Mouse (Mus musculus): ENCODE results near the gene Lysmd2. TPM values are rescaled to one million over a fixed set of nuclear protein-coding genes. Genes with fewer than 3 reads are reported as not detected.
"Not testable (repeated sequence)": the region's sequence is repeated elsewhere in the genome, so short reads cannot be mapped to it uniquely, and the experiment has no call there.

Gene Lysmd2
- polyA plus RNA-seq, 1 experiment from 2014 or later: 16.5 TPM

GRCm38 (mm10) chr9:75633603-75634002 is 8.1 kb downstream of the Lysmd2 start:
- no peaks in the 10 kb centered on the region for H3K9me3 ChIP-seq
- H3K27me3 ChIP-seq (replicated peaks; ENCODE audit: low read depth, poor library complexity, severe bottlenecking): no peaks in the 10 kb centered on the region
- WGBS: 90% methylated on average over 8 of the region's 8 CpGs
- no peak overlapping the region for H3K4me3 ChIP-seq
- peaks cover 8% of the 10 kb centered on the region for H3K4me1 ChIP-seq
- no peaks in the 10 kb centered on the region; the same call in 1 of the 2 replicates for H3K36me3 ChIP-seq (replicated peaks)
- no peak for DNase-seq (ENCODE audit: low spot score)
- H3K27ac ChIP-seq (replicated peaks): no peak overlapping the region

GRCm38 (mm10) chr9:75634226-75634625 is 8.7 kb downstream of the Lysmd2 start:
- no peaks in the 10 kb centered on the region for H3K9me3 ChIP-seq
- H3K27me3 ChIP-seq (replicated peaks; ENCODE audit: low read depth, poor library complexity, severe bottlenecking): no peaks in the 10 kb centered on the region
- no peak overlapping the region for H3K27ac ChIP-seq (replicated peaks)
- peaks cover 8% of the 10 kb centered on the region for H3K4me1 ChIP-seq
- H3K4me3 ChIP-seq: no peak overlapping the region
- 90% methylated on average over 4 of the region's 4 CpGs for WGBS
- no peak for DNase-seq (ENCODE audit: low spot score)
- H3K36me3 ChIP-seq (replicated peaks): no peaks in the 10 kb centered on the region; the same call in 1 of the 2 replicates

- Histone ChIP-seq H3K27me3 (replicated peaks; ENCODE audit: low read depth, poor library complexity, severe bottlenecking) (no peaks in the 10 kb centered on the region), H3K36me3 (replicated peaks) (peaks cover 17% of the 10 kb centered on the region; the same call in 1 of the 2 replicates), H3K4me3 (no peak overlapping the region), H3K4me1 (peaks cover 16% of the 10 kb centered on the region), H3K27ac (replicated peaks) (no peak overlapping the region), H3K9me3 (0 out of 2 replicates have a peak, but pooled peaks cover 2% of the 10 kb centered on the region)
- 26% methylated on average over 3 of the region's 3 CpGs for WGBS
- DNase-seq (ENCODE audit: low spot score): peak; percentile 37
Observed at GRCm38 (mm10) chr9:75645405-75645804, 19.9 kb downstream of the Lysmd2 start.

- Histone ChIP-seq H3K27ac (replicated peaks) (no peak overlapping the region), H3K4me3 (no peak overlapping the region), H3K4me1 (peaks cover 7% of the 10 kb centered on the region; the same call in 1 of the 2 replicates), H3K36me3 (replicated peaks) (no peaks in the 10 kb centered on the region), H3K9me3 (no peaks in the 10 kb centered on the region), H3K27me3 (replicated peaks; ENCODE audit: low read depth, poor library complexity, severe bottlenecking) (no peaks in the 10 kb centered on the region)
- WGBS: 63% methylated on average over 12 of the region's 12 CpGs
- DNase-seq (ENCODE audit: low spot score): no peak
Observed at GRCm38 (mm10) chr9:75653981-75654911, 28.7 kb downstream of the Lysmd2 start.

GRCm38 (mm10) chr9:75656456-75656855 is 30.9 kb downstream of the Lysmd2 start:
- not testable (repeated sequence) for H3K4me3 ChIP-seq; H3K27ac ChIP-seq (replicated peaks); DNase-seq (ENCODE audit: low spot score); H3K9me3 ChIP-seq; H3K27me3 ChIP-seq (replicated peaks; ENCODE audit: low read depth, poor library complexity, severe bottlenecking); H3K4me1 ChIP-seq; H3K36me3 ChIP-seq (replicated peaks)
- 86% methylated on average over 3 of the region's 3 CpGs for WGBS

- Histone ChIP-seq H3K4me3 (no peak overlapping the region), H3K36me3 (replicated peaks) (no peaks in the 10 kb centered on the region), H3K27ac (replicated peaks) (no peak overlapping the region), H3K4me1 (no peaks in the 10 kb centered on the region), H3K27me3 (replicated peaks; ENCODE audit: low read depth, poor library complexity, severe bottlenecking) (no peaks in the 10 kb centered on the region), H3K9me3 (no peaks in the 10 kb centered on the region)
- no peak for DNase-seq (ENCODE audit: low spot score)
- 90% methylated on average over 8 of the region's 8 CpGs for WGBS
Observed at GRCm38 (mm10) chr9:75660917-75661316, 35.4 kb downstream of the Lysmd2 start.

- Histone ChIP-seq H3K4me1 (no peaks in the 10 kb centered on the region), H3K27ac (replicated peaks) (no peak overlapping the region), H3K9me3 (no peaks in the 10 kb centered on the region), H3K4me3 (no peak overlapping the region), H3K36me3 (replicated peaks) (no peaks in the 10 kb centered on the region), H3K27me3 (replicated peaks; ENCODE audit: low read depth, poor library complexity, severe bottlenecking) (no peaks in the 10 kb centered on the region)
- 92% methylated on average over 6 of the region's 6 CpGs for WGBS
- DNase-seq (ENCODE audit: low spot score): no peak
Observed at GRCm38 (mm10) chr9:75665364-75665763, 39.8 kb downstream of the Lysmd2 start.

- no peaks in the 10 kb centered on the region for H3K36me3 ChIP-seq (replicated peaks)
- 82% methylated on average over 5 of the region's 5 CpGs for WGBS
- DNase-seq (ENCODE audit: low spot score): no peak
Observed at GRCm38 (mm10) chr9:75666612-75667011, 41.1 kb downstream of the Lysmd2 start.

GRCm38 (mm10) chr9:75672769-75673168 is 47.2 kb downstream of the Lysmd2 start:
- H3K36me3 ChIP-seq (replicated peaks): no peaks in the 10 kb centered on the region
- H3K4me3 ChIP-seq: no peak overlapping the region
- H3K9me3 ChIP-seq: no peaks in the 10 kb centered on the region
- DNase-seq (ENCODE audit: low spot score): no peak
- H3K27ac ChIP-seq (replicated peaks): no peak overlapping the region
- no peaks in the 10 kb centered on the region for H3K4me1 ChIP-seq
- 72% methylated on average over 6 of the region's 6 CpGs for WGBS
- H3K27me3 ChIP-seq (replicated peaks; ENCODE audit: low read depth, poor library complexity, severe bottlenecking): no peaks in the 10 kb centered on the region

More at GRCm38 (mm10) chr9:75666612-75667011, 41.1 kb downstream of the Lysmd2 start:
- H3K27ac ChIP-seq (replicated peaks): no peak overlapping the region
- H3K4me1 ChIP-seq: no peaks in the 10 kb centered on the region
- H3K4me3 ChIP-seq: no peak overlapping the region
- H3K9me3 ChIP-seq: no peaks in the 10 kb centered on the region
- no peaks in the 10 kb centered on the region for H3K27me3 ChIP-seq (replicated peaks; ENCODE audit: low read depth, poor library complexity, severe bottlenecking)

GRCm38 (mm10) chr9:75676226-75676625 is 50.7 kb downstream of the Lysmd2 start:
- WGBS: 78% methylated on average over 7 of the region's 7 CpGs
- no peaks in the 10 kb centered on the region for H3K9me3 ChIP-seq
- no peak overlapping the region for H3K4me3 ChIP-seq
- DNase-seq (ENCODE audit: low spot score): no peak
- no peak overlapping the region for H3K27ac ChIP-seq (replicated peaks)
- H3K27me3 ChIP-seq (replicated peaks; ENCODE audit: low read depth, poor library complexity, severe bottlenecking): no peaks in the 10 kb centered on the region
- H3K36me3 ChIP-seq (replicated peaks): no peaks in the 10 kb centered on the region
- H3K4me1 ChIP-seq: no peaks in the 10 kb centered on the region

GRCm38 (mm10) chr9:75678341-75678740 is 52.8 kb downstream of the Lysmd2 start:
- Histone ChIP-seq H3K27ac (replicated peaks) (no peak overlapping the region), H3K4me3 (no peak overlapping the region), H3K27me3 (replicated peaks; ENCODE audit: low read depth, poor library complexity, severe bottlenecking) (no peaks in the 10 kb centered on the region), H3K36me3 (replicated peaks) (no peaks in the 10 kb centered on the region), H3K4me1 (no peaks in the 10 kb centered on the region), H3K9me3 (no peaks in the 10 kb centered on the region)
- 82% methylated on average over 7 of the region's 7 CpGs for WGBS
- no peak for DNase-seq (ENCODE audit: low spot score)

GRCm38 (mm10) chr9:75679629-75680028 is 54.1 kb downstream of the Lysmd2 start:
- H3K36me3 ChIP-seq (replicated peaks): no peaks in the 10 kb centered on the region
- H3K27ac ChIP-seq (replicated peaks): no peak overlapping the region
- WGBS: 83% methylated on average over 4 of the region's 4 CpGs
- H3K4me3 ChIP-seq: no peak overlapping the region
- H3K27me3 ChIP-seq (replicated peaks; ENCODE audit: low read depth, poor library complexity, severe bottlenecking): no peaks in the 10 kb centered on the region
- no peak for DNase-seq (ENCODE audit: low spot score)
- H3K9me3 ChIP-seq: no peaks in the 10 kb centered on the region
- peaks cover 8% of the 10 kb centered on the region for H3K4me1 ChIP-seq

GRCm38 (mm10) chr9:75680606-75681005 is 55.1 kb downstream of the Lysmd2 start:
- Histone ChIP-seq H3K9me3 (no peaks in the 10 kb centered on the region), H3K27me3 (replicated peaks; ENCODE audit: low read depth, poor library complexity, severe bottlenecking) (no peaks in the 10 kb centered on the region), H3K4me1 (peaks cover 8% of the 10 kb centered on the region), H3K36me3 (replicated peaks) (no peaks in the 10 kb centered on the region), H3K4me3 (no peak overlapping the region), H3K27ac (replicated peaks) (no peak overlapping the region)
- DNase-seq (ENCODE audit: low spot score): no peak
- WGBS: 89% methylated on average over 5 of the region's 5 CpGs
